Mouse (Mus musculus) kidney, postnatal 0 days (tissue): ENCODE measurements around the gene Cfap74. TPM values are rescaled to one million over a fixed set of nuclear protein-coding genes. Genes with fewer than 3 reads are reported as not detected.
A peak's percentile ranks its signal among the peaks of the same experiment; 100 is the strongest.

Source experiments
- ATAC-seq: fragments of 200-750 bp; cut with Nextera tagmentation; replicated peaks from 2 replicates; pipeline ENCODE4 v1.8.0; 2017; ENCODE audit warnings: low read depth, moderate number of reproducible peaks, moderate TSS enrichment, moderate library complexity; ENCODE audit not compliant: low FRiP score
- DNase-seq: peaks from one replicate; pipeline ENCODE4 v3.0.0-alpha.2; 2016; ENCODE audit warnings: low spot score
- H3K27ac ChIP-seq: fragments of 300-500 bp; sonication (generic); 2 replicates; pipeline ENCODE4 v1.5.1; 2014; ENCODE audit warnings: mild to moderate bottlenecking
- H3K27me3 ChIP-seq: fragments of 300-500 bp; sonication (generic); 2 replicates; pipeline ENCODE4 v1.6.1; 2014; ENCODE audit warnings: low read length, mixed read lengths; ENCODE audit not compliant: insufficient read depth
- H3K36me3 ChIP-seq: fragments of 300-500 bp; sonication (generic); 2 replicates; pipeline ENCODE4 v1.6.1; 2014; ENCODE audit warnings: low read length, mixed read lengths; ENCODE audit not compliant: insufficient read depth
- H3K4me1 ChIP-seq: fragments of 300-500 bp; sonication (generic); replicated peaks from 2 replicates; pipeline ENCODE4 v1.6.1; 2014; ENCODE audit warnings: antibody characterized with exemption, low read length, mixed read lengths; ENCODE audit not compliant: insufficient read depth
- H3K4me2 ChIP-seq: fragments of 300-500 bp; sonication (generic); 2 replicates; pipeline ENCODE4 v1.6.1; 2014; ENCODE audit warnings: mild to moderate bottlenecking, low read length, moderate library complexity, mixed read lengths
- H3K4me3 ChIP-seq: fragments of 300-500 bp; sonication (generic); replicated peaks from 2 replicates; pipeline ENCODE4 v1.5.1; 2014; ENCODE audit warnings: low read depth, low read length
- H3K9ac ChIP-seq: fragments of 300-500 bp; sonication (generic); 2 replicates; pipeline ENCODE4 v1.6.1; 2014; ENCODE audit warnings: low read depth, low read length
- H3K9me3 ChIP-seq: fragments of 300-500 bp; sonication (generic); replicated peaks from 2 replicates; pipeline ENCODE4 v1.6.1; 2016; ENCODE audit warnings: low read length, inconsistent platforms, mixed read lengths
- CTCF ChIP-seq: IDR thresholded peaks from 2 replicates; pipeline ENCODE4 v1.5.1; 2016; ENCODE audit warnings: antibody characterized with exemption, low read depth, mild to moderate bottlenecking, moderate library complexity
- WGBS: fragments of 180-500 bp; shearing (Covaris S2); extraction: QIAGEN DNeasy Blood & Tissue Kit; methylation state at CpG from one replicate; pipeline ENCODE4 v1.1.7; 2014; 5-methylcytosine and 5-hydroxymethylcytosine counted together
- polyA plus RNA-seq: library from polyadenylated mRNA; unstranded; fragments of >200 nt; fragmentation: Nextera tagmentation; extraction: Ambion mirVana; gene quantifications from 2 replicates; pipeline ENCODE4 v1.2.1, GENCODE M21; 2015

Gene Cfap74
- polyA plus RNA-seq, result 0.62 and 0.74 TPM in 2 replicates

- Histone ChIP-seq H3K27me3 (no peaks in the 10 kb centered on the region), H3K9me3 (no peaks in the 10 kb centered on the region), H3K9ac (no peak within 1 kb of the TSS), H3K36me3 (no peaks in the 10 kb centered on the region), H3K4me2 (peak within 1 kb of the TSS; percentile 75), H3K4me1 (peaks cover 9% of the 10 kb centered on the region; the same call in 1 of the 2 replicates), H3K27ac (no peak within 1 kb of the TSS), H3K4me3 (peak within 1 kb of the TSS; percentile 34)
- peak; percentile 75 for DNase-seq
- peak; percentile 80 for ATAC-seq
- under 1% methylated on average over 35 of the region's 35 CpGs for WGBS
- no peak for TF ChIP-seq CTCF
These were observed at the start of gene Cfap74 for GRCm38 (mm10) chr4:155409058-155409776. Gene Cfap74, plus strand, starts transcription at chr4:155409190.

DNA sequence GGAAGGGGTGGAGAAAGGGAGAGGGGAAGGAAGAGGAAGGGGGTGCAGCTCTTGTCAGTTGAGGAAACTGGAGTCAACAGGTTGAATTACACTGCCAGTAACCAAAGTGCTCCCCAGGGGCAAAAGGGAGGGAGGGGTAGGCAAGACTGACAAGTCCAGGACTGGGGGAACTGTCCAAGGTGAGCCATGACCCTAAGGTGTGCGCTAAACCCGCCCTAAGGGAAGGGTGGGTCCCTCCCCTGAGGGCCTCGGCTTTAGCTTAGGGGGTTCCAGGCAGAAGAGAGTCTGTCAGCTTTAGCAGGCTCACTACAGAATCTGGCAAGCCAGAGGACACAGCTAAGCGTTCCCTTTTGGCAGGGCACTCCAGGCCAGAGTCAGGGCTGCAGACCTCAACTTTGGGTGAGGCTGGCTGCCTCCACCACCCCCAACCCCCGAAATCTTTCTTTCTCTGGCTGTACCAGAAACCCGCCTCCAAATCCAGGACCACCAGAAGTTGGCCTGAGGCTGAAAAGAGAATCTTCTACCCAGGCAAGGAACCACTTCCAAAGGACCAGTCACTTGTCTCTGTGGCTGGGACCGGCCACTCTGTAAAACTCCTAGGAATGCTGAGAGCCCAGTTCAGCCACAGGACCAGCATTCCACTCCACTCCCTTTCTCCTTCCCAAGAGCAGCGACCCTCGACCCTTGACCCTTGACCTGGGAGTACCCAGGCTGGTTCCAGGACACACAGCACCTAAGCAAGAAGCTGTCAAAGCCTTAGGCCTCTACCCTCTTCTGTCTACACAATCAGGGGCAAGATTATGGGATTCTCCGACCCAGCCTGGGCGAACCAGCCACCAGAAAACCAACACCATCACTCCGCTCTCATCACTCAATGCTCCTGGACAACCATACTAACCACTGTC is 49.2 kb upstream of the Cfap74 start:
- no peaks in the 10 kb centered on the region for H3K36me3 ChIP-seq
- no peaks in the 10 kb centered on the region for H3K4me1 ChIP-seq
- DNase-seq, result no peak
- no peak overlapping the region for H3K9ac ChIP-seq
- peaks cover 17% of the 10 kb centered on the region for H3K27me3 ChIP-seq
- no peak overlapping the region for H3K27ac ChIP-seq
- H3K9me3 ChIP-seq, result no peaks in the 10 kb centered on the region
- peak overlapping the region; percentile 59 for H3K4me2 ChIP-seq
- no peak overlapping the region for H3K4me3 ChIP-seq
- no peak for TF ChIP-seq CTCF
- ATAC-seq, result no peak
- WGBS, result 43% methylated on average over 12 of the region's 12 CpGs

DNA sequence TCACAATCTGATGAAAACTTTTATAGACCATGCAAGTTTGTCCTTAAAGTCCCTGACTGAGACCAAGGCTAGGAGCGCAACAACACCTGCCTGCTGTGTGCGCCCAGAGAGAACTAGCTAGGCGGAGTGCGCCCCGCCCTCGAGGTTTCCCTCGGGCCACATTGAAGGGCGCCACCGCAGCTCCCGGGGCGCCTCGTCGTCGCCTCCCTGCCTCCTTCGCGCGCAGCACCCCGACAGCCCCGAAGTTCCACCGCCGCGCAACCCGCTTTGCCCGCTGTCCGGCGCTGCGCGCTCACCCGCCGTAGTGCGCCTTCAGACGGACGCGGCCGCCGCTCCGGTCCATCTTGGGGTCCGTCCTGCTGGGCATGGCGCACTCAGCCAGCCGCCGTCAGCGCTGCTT is 48.1 kb upstream of the Cfap74 start:
- TF ChIP-seq CTCF, result no peak
- Histone ChIP-seq H3K4me2 (peak overlapping the region; percentile 59), H3K9me3 (no peaks in the 10 kb centered on the region), H3K27me3 (peaks cover 17% of the 10 kb centered on the region), H3K27ac (peak overlapping the region; percentile 75), H3K36me3 (no peaks in the 10 kb centered on the region), H3K4me3 (peak overlapping the region; percentile 47), H3K9ac (peak overlapping the region; percentile 57), H3K4me1 (no peaks in the 10 kb centered on the region)
- ATAC-seq (peak; percentile 4; the same call in 1 of the 2 replicates), DNase-seq (no peak)
- WGBS, result under 1% methylated on average over 37 of the region's 42 CpGs

DNA sequence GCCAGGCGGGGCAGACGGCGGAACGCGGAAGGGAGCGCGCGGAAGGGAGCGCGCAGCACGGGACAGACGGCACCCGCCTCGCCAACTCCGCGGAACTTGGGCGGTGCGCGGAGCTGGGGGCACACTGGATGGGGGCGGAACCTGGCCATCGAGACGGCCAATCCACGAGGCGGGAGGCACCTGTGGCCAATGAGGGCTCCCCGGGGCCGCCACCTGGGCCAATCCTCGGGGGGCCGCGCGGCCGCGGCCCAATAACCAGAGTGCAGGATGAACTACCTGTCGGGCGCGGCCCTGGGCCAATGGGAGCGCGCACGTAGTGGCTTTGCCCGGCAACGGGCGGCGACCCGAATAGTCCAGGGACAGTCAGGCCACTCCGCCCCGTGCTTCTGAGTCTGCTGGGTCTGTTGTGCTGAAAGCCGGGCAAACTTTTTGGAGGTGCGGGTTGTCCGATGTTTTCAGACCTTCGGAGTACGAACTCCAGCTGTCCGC is 47.6 kb upstream of the Cfap74 start, which contains the start of gene Prkcz:
Prkcz (minus strand) TSS at position 59 of the 489 bp plus-strand sequence.
- peak; percentile 75 for DNase-seq
- 0% methylated on average over 48 of the region's 51 CpGs for WGBS
- Histone ChIP-seq H3K27ac (peak within 1 kb of the TSS; percentile 75), H3K4me1 (no peaks in the 10 kb centered on the region), H3K4me3 (peak within 1 kb of the TSS; percentile 47), H3K9ac (peak within 1 kb of the TSS; percentile 57), H3K27me3 (peaks cover 17% of the 10 kb centered on the region), H3K4me2 (peak within 1 kb of the TSS; percentile 59), H3K36me3 (no peaks in the 10 kb centered on the region), H3K9me3 (no peaks in the 10 kb centered on the region)
- no peak for TF ChIP-seq CTCF
- ATAC-seq, result peak; percentile 96

DNA sequence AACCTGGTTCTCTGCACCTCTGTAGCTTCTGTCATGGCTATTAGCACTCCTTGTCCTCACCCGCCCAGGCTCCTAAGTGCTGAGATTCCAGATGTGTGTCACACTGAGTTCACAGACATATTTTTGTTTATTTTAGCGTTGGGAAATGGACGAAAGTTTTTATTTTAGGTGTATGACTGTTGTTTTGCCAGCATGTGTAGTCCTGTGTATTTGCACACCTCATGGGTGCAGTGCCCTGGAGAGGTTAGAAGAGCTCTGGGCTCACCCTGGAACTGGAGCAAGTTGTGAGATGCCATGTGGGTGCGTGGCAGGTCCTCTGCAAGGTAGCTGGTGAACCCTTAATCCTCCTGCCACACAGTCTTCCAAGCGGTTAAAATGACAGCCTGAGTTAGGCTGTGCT is 46.5 kb upstream of the Cfap74 start:
- WGBS, result 41% methylated on average over 5 of the region's 5 CpGs
- peaks cover 7% of the 10 kb centered on the region; the same call in 1 of the 2 replicates for H3K4me1 ChIP-seq
- H3K4me3 ChIP-seq, result no peak overlapping the region
- H3K4me2 ChIP-seq, result peak overlapping the region; percentile 59; the same call in 1 of the 2 replicates
- H3K9ac ChIP-seq, result no peak overlapping the region
- no peak for ATAC-seq
- peaks cover 17% of the 10 kb centered on the region for H3K27me3 ChIP-seq
- H3K36me3 ChIP-seq, result no peaks in the 10 kb centered on the region
- no peak overlapping the region for H3K27ac ChIP-seq
- DNase-seq, result no peak
- TF ChIP-seq CTCF, result no peak
- no peaks in the 10 kb centered on the region for H3K9me3 ChIP-seq

DNA sequence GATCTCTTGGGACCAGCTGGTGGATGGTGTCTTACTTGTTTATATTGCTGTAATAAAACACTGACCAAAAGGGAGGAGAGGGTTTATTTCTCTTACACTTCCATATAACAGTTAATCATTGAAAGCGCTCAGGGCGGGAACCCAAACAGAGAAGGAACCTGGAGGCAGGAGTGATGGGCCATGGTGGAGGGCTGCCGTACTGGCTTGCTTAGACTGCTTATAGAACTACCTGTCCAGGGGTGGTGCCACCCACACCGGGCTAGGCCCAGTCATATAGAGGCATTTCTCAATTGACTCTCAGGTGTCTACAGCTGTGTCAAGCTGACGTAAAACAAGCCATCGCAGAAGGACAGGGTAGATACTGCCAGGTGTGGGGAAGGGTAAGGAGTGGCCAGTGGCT is 42.2 kb upstream of the Cfap74 start:
- Histone ChIP-seq H3K36me3 (no peaks in the 10 kb centered on the region), H3K9ac (no peak overlapping the region), H3K4me3 (no peak overlapping the region), H3K27ac (no peak overlapping the region), H3K4me1 (peaks cover 7% of the 10 kb centered on the region; the same call in 1 of the 2 replicates), H3K9me3 (no peaks in the 10 kb centered on the region), H3K4me2 (no peak overlapping the region), H3K27me3 (peaks cover 1% of the 10 kb centered on the region)
- DNase-seq (no peak), ATAC-seq (no peak)
- no peak for TF ChIP-seq CTCF
- WGBS, result 43% methylated on average over 6 of the region's 6 CpGs
